Mouse (Mus musculus) CH12.LX (cell line): Measurements from ENCODE around the gene Cmas. TPM values are rescaled to one million over a fixed set of nuclear protein-coding genes. Genes with fewer than 3 reads are reported as not detected.

ENCODE experiments used
- DNase-seq: peaks from one replicate; pipeline ENCODE4 v3.0.0-alpha.2; 2013; ENCODE audit errors: extremely low read depth
- H3K27ac ChIP-seq: 2 replicates; pipeline ENCODE4 v1.5.1; 2012; ENCODE audit warnings: low read depth, mild to moderate bottlenecking, control low read depth, moderate library complexity; ENCODE audit not compliant: insufficient read depth
- H3K27me3 ChIP-seq: replicated peaks from 2 replicates; pipeline ENCODE3; 2012; ENCODE audit warnings: inconsistent platforms
- H3K36me3 ChIP-seq, 2 experiments: replicated peaks in 1 of 2; 2 replicates each; pipeline versions ENCODE3 to v1.6.1; 2012; ENCODE audit warnings: inconsistent platforms in 1 of 2, low read length in 1 of 2, mild to moderate bottlenecking in 1 of 2, mixed read lengths in 1 of 2, moderate library complexity in 1 of 2; ENCODE audit not compliant: control insufficient read depth in 1 of 2, insufficient read depth in 1 of 2
- H3K4me1 ChIP-seq, 2 experiments: 2 replicates each; pipeline ENCODE4 v1.6.1; 2012; ENCODE audit warnings: inconsistent platforms in 1 of 2, moderate library complexity in 1 of 2; ENCODE audit not compliant: insufficient read depth in 2 of 2, control insufficient read depth in 1 of 2
- H3K4me2 ChIP-seq: 2 replicates; pipeline ENCODE4 v1.6.1; 2012; ENCODE audit warnings: low read depth, mild to moderate bottlenecking, control low read depth; ENCODE audit not compliant: poor library complexity, insufficient read depth, severe bottlenecking
- H3K4me3 ChIP-seq, 3 experiments: fragments of 150-350 bp in 1 of 3; sonication (generic) in 1 of 3; replicated peaks in 1 of 3; 2 replicates each; pipeline versions ENCODE3 to v1.5.1; 2011 to 2012; ENCODE audit warnings: low read depth in 2 of 3, low read length in 2 of 3, mild to moderate bottlenecking in 2 of 3, moderate library complexity in 2 of 3, control low read depth in 1 of 3, improper control_type of control experiment in 1 of 3, inconsistent platforms in 1 of 3, mixed read lengths in 1 of 3; ENCODE audit not compliant: poor library complexity in 1 of 3
- H3K79me2 ChIP-seq: replicated peaks from 2 replicates; pipeline ENCODE4 v1.6.1; 2012; ENCODE audit warnings: mild to moderate bottlenecking, moderate library complexity; ENCODE audit not compliant: control insufficient read depth, poor library complexity, insufficient read depth, severe bottlenecking; ENCODE audit errors: extremely low read depth
- H3K9ac ChIP-seq: 2 replicates; pipeline ENCODE4 v1.6.1; 2012; ENCODE audit warnings: low read depth, mild to moderate bottlenecking, control low read depth, moderate library complexity; ENCODE audit not compliant: insufficient read depth
- H3K9me3 ChIP-seq: replicated peaks from 2 replicates; pipeline ENCODE3; 2012; ENCODE audit warnings: low read length, inconsistent platforms, mixed read lengths
- EP300 ChIP-seq: IDR thresholded peaks from 2 replicates; pipeline ENCODE4 v1.6.1; 2011; ENCODE audit warnings: low read length, improper control_type of control experiment
- POLR2A ChIP-seq: IDR thresholded peaks from 2 replicates; pipeline ENCODE4 v1.6.1; 2011; ENCODE audit warnings: low read depth, mild to moderate bottlenecking, improper control_type of control experiment, low read length
- dilution Hi-C: fragments of 300-500 bp; cut with MboI; formaldehyde crosslinking; loops from 2 replicates; pipeline ENCODE4 v1.14.3; 2020; ENCODE audit warnings: low sequenced_read_pairs; ENCODE audit not compliant: extremely low pct_unique_long_range_greater_than_20kb, extremely low pct_ligation_motif_present
- in situ Hi-C: fragments of 300-500 bp; cut with MboI; formaldehyde crosslinking; loops from 3 replicates; pipeline ENCODE4 v1.14.3; 2019; ENCODE audit warnings: low sequenced_read_pairs, low pct_ligation_motif_present, low pct_unique_long_range_greater_than_20kb, mixed read lengths
- polyA plus RNA-seq: library from polyadenylated mRNA; unstranded; fragments of >175 nt; gene quantifications from 2 replicates; pipeline ENCODE4 v1.2.1, GENCODE M21; 2012; ENCODE audit warnings: low read depth; ENCODE audit not compliant: insufficient read length
- total RNA-seq, 2 experiments: library from RNA; depleted of rRNA; stranded (reverse); fragments of 300-350 nt in 1 of 2; fragments of >200 nt in 1 of 2; gene quantifications; 2 replicates each; pipeline ENCODE4 v1.2.3; 2012 to 2014

Cmas gene
- total and polyA plus RNA-seq, 3 experiments: 39.5 to 63.9 (median 62.4) TPM

DNA sequence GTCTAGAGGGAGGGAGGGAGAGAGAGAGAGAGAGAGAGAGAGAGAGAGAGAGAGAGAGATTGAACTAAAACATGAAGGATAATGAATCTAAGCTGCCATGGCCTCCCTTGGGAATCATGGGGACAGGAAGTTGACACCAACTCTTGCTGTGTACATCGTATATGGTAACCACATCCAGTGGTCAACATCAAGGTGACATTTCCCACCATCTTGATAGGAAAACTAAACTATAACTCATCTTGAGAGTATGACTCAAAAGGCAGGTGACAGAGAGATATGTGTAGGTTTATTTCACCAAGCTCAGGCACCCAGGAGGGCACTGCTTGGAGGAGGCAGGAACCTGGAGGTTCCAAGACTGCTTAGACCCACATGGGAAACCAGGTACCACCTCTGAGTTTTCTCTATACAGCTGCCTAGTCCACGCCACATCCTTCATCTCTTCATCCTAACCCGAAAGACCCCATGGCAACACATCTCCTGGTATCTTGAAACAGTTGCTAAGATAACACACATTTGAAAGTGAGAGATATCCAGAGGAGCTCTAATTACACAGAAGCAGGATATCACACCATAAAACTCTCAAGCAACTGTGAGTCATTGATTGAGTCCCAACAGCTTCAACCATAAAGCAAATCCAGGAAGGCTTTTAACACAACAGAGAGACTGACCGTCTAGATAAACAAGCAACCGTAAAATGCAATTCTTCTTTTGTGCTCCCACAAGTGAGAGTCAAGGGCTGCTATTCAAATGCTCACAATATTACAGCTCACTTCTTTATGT is 66.7 kb downstream of the Cmas start:
- Histone ChIP-seq H3K36me3 (no peaks in the 10 kb centered on the region), H3K9ac (no peak overlapping the region), H3K27ac (no peak overlapping the region), H3K4me3 (no peak overlapping the region)
- in situ Hi-C loops: no loop called here
- TF ChIP-seq POLR2A (no peak), EP300 (0 out of 2 replicates have a peak, but pooled peaks have one; percentile 12)
- TF ChIP-seq, all 38 proteins: peak for 1
- dilution Hi-C loops: no loop called here
- no peak overlapping the region for H3K4me2 ChIP-seq
- H3K27me3 ChIP-seq: no peaks in the 10 kb centered on the region
- no peak for DNase-seq
- 0 out of 4 replicates have a peak, but pooled peaks cover 0 to 2% of the 10 kb centered on the region in 2 experiments for H3K4me1 ChIP-seq
- no peaks in the 10 kb centered on the region for H3K9me3 ChIP-seq
- no peaks in the 10 kb centered on the region for H3K79me2 ChIP-seq

Other genes with a start within 250 kb of the Cmas start
- gene Ldhb, start 248.7 kb upstream of the Cmas start, total RNA-seq (2012; rRNA removed): 0.25 TPM in 1 of 2 replicates, not detected in the other
- 0.59 TPM in 1 of 2 replicates, not detected in the other for gene Ldhb, start 248.7 kb upstream of the Cmas start, total RNA-seq (2014; rRNA removed)
- not detected in 2 replicates for gene Ldhb, start 248.7 kb upstream of the Cmas start, polyA plus RNA-seq
- gene Kcnj8, start 185.1 kb upstream of the Cmas start, total RNA-seq (2012; rRNA removed): not detected in 2 replicates
- gene Kcnj8, start 185.1 kb upstream of the Cmas start, total RNA-seq (2014; rRNA removed): not detected in 2 replicates
- gene Kcnj8, start 185.1 kb upstream of the Cmas start, polyA plus RNA-seq: not detected in 2 replicates
- not detected in 2 replicates for gene Abcc9, start 54.4 kb upstream of the Cmas start, total RNA-seq (2012; rRNA removed)
- not detected in 2 replicates for gene Abcc9, start 54.4 kb upstream of the Cmas start, total RNA-seq (2014; rRNA removed)
- not detected in 2 replicates for gene Abcc9, start 54.4 kb upstream of the Cmas start, polyA plus RNA-seq
- 0.08 and 0.25 TPM in 2 replicates for gene Sult6b2, start 47.8 kb downstream of the Cmas start, total RNA-seq (2012; rRNA removed)
- gene Sult6b2, start 47.8 kb downstream of the Cmas start, total RNA-seq (2014; rRNA removed): 0.49 and 0.54 TPM in 2 replicates
- 1.1 and 1.8 TPM in 2 replicates for gene Sult6b2, start 47.8 kb downstream of the Cmas start, polyA plus RNA-seq
- 0.04 and 0.13 TPM in 2 replicates for gene St8sia1, start 207.8 kb downstream of the Cmas start, total RNA-seq (2012; rRNA removed)
- gene St8sia1, start 207.8 kb downstream of the Cmas start, total RNA-seq (2014; rRNA removed): 0.20 and 0.22 TPM in 2 replicates
- 0.31 and 0.51 TPM in 2 replicates for gene St8sia1, start 207.8 kb downstream of the Cmas start, polyA plus RNA-seq